Mouse (Mus musculus) urinary bladder, adult 2 months (tissue): ENCODE data around the gene Gm45140. TPM values are rescaled to one million over a fixed set of nuclear protein-coding genes. Genes with fewer than 3 reads are reported as not detected.
"Not testable (repeated sequence)": the region's sequence is repeated elsewhere in the genome, so short reads cannot be mapped to it uniquely, and the experiment has no call there.

Experiments used
- DNase-seq: peaks from one replicate; pipeline ENCODE4 v3.0.0; 2022; ENCODE audit warnings: low spot score
- polyA plus RNA-seq: library from polyadenylated mRNA; depleted of rRNA; stranded (reverse); fragments of >200 nt; gene quantifications from 2 replicates; pipeline ENCODE4 v1.2.3, GENCODE M21; 2012

Gene Gm45140
- polyA plus RNA-seq, 1 experiment, result 4.8 TPM

- no peak for DNase-seq
These were observed 58.9 kb downstream of the Gm45140 start for GRCm38 (mm10) chr6:87776663-87777062.

- DNase-seq, result no peak
These were observed 59.9 kb downstream of the Gm45140 start for GRCm38 (mm10) chr6:87775588-87776245.

GRCm38 (mm10) chr6:87774909-87775308 lies 60.7 kb downstream of the Gm45140 start:
- no peak for DNase-seq

GRCm38 (mm10) chr6:87774466-87774865 lies 61.1 kb downstream of the Gm45140 start:
- DNase-seq, result no peak

GRCm38 (mm10) chr6:87770626-87771025 lies 65.0 kb downstream of the Gm45140 start:
- no peak for DNase-seq

- not testable (repeated sequence) for DNase-seq
These were observed 71.3 kb downstream of the Gm45140 start for GRCm38 (mm10) chr6:87764296-87764695.

- no peak for DNase-seq
These were observed 72.0 kb downstream of the Gm45140 start for GRCm38 (mm10) chr6:87763376-87764280.

GRCm38 (mm10) chr6:87762161-87762560 lies 73.4 kb downstream of the Gm45140 start:
- no peak for DNase-seq

- no peak for DNase-seq
These were observed 75.7 kb downstream of the Gm45140 start for GRCm38 (mm10) chr6:87759850-87760249.

GRCm38 (mm10) chr6:87759404-87759803 lies 76.2 kb downstream of the Gm45140 start:
- no peak for DNase-seq

- DNase-seq, result no peak
These were observed 78.7 kb downstream of the Gm45140 start for GRCm38 (mm10) chr6:87756896-87757295.

- no peak for DNase-seq
These were observed 80.4 kb downstream of the Gm45140 start for GRCm38 (mm10) chr6:87755196-87755595.

GRCm38 (mm10) chr6:87751574-87751973 lies 84.0 kb downstream of the Gm45140 start:
- no peak for DNase-seq

- no peak for DNase-seq
These were observed 85.2 kb downstream of the Gm45140 start for GRCm38 (mm10) chr6:87750184-87750910.

- no peak for DNase-seq
These were observed 87.1 kb downstream of the Gm45140 start for GRCm38 (mm10) chr6:87748531-87748930.

- DNase-seq, result no peak
These were observed 87.5 kb downstream of the Gm45140 start for GRCm38 (mm10) chr6:87748078-87748477.

GRCm38 (mm10) chr6:87746849-87747248 lies 88.7 kb downstream of the Gm45140 start:
- DNase-seq, result no peak

- no peak for DNase-seq
These were observed 89.5 kb downstream of the Gm45140 start for GRCm38 (mm10) chr6:87746059-87746458.

GRCm38 (mm10) chr6:87745301-87745700 lies 90.3 kb downstream of the Gm45140 start:
- DNase-seq, result no peak

GRCm38 (mm10) chr6:87744632-87745031 lies 91.0 kb downstream of the Gm45140 start:
- no peak for DNase-seq

- no peak for DNase-seq
These were observed 92.3 kb downstream of the Gm45140 start for GRCm38 (mm10) chr6:87743281-87743680.

GRCm38 (mm10) chr6:87742804-87743203 lies 92.8 kb downstream of the Gm45140 start:
- DNase-seq, result no peak
